Mouse (Mus musculus) stomach, postnatal 0 days (tissue): Measurements from ENCODE around the gene Ifnlr1.
"Not testable (repeated sequence)": the region's sequence is repeated elsewhere in the genome, so short reads cannot be mapped to it uniquely, and the experiment has no call there.

ENCODE experiments used
- CTCF ChIP-seq: IDR thresholded peaks from 2 replicates; pipeline ENCODE4 v1.5.1; 2016; ENCODE audit warnings: antibody characterized with exemption, low read depth, mild to moderate bottlenecking, moderate library complexity
- EP300 ChIP-seq: optimal IDR thresholded peaks from 2 replicates; pipeline ENCODE3; 2016; ENCODE audit warnings: antibody characterized with exemption

GRCm38 (mm10) chr4:135641302-135642079, 44.6 kb upstream of the Ifnlr1 start:
- TF ChIP-seq CTCF, EP300: not testable (repeated sequence)
